Mouse (Mus musculus) C2C12 (cell line): ENCODE results near the gene Actr1b. TPM values are rescaled to one million over a fixed set of nuclear protein-coding genes. Genes with fewer than 3 reads are reported as not detected.
"Not testable (repeated sequence)": the region's sequence is repeated elsewhere in the genome, so short reads cannot be mapped to it uniquely, and the experiment has no call there.

ENCODE experiments used
- H3K27me3 ChIP-seq: one replicate; pipeline ENCODE4 v1.6.1; 2011; ENCODE audit not compliant: control insufficient read depth, insufficient read depth, insufficient read length
- H3K36me3 ChIP-seq: one replicate; pipeline ENCODE4 v1.6.1; 2011; ENCODE audit not compliant: control insufficient read depth, insufficient read depth
- H3K4me3 ChIP-seq: one replicate; pipeline ENCODE4 v1.5.1; 2011; ENCODE audit warnings: mild to moderate bottlenecking, control low read depth; ENCODE audit not compliant: poor library complexity, insufficient read depth, severe bottlenecking
- H3K79me2 ChIP-seq: one replicate; pipeline ENCODE4 v1.6.1; 2011; ENCODE audit not compliant: control insufficient read depth, insufficient read depth
- H3K79me3 ChIP-seq: one replicate; pipeline ENCODE4 v1.6.1; 2011; ENCODE audit warnings: low read depth, control low read depth
- H3ac ChIP-seq: one replicate; pipeline ENCODE3; 2011; ENCODE audit warnings: low read depth; ENCODE audit not compliant: control insufficient read depth, insufficient read length
- CEBPB ChIP-seq: IDR thresholded peaks from one replicate; pipeline ENCODE4 v1.6.1; 2011; ENCODE audit warnings: low read depth, mild to moderate bottlenecking, control low read depth, moderate library complexity
- CTCF ChIP-seq: IDR thresholded peaks from one replicate; pipeline ENCODE4 v1.5.1; 2011; ENCODE audit not compliant: control insufficient read depth, insufficient read depth, insufficient read length
- FOSL1 ChIP-seq: IDR thresholded peaks from one replicate; pipeline ENCODE4 v1.8.0; 2011; ENCODE audit warnings: mild to moderate bottlenecking, low read length; ENCODE audit not compliant: poor library complexity, insufficient read depth, severe bottlenecking
- MAX ChIP-seq: IDR thresholded peaks from one replicate; pipeline ENCODE4 v1.6.1; 2011; ENCODE audit warnings: mild to moderate bottlenecking, control low read depth
- MYOD1 ChIP-seq: IDR thresholded peaks from one replicate; pipeline ENCODE4 v1.6.1; 2011; ENCODE audit warnings: low read depth; ENCODE audit not compliant: control insufficient read depth, insufficient read length
- MYOG ChIP-seq: IDR thresholded peaks from one replicate; pipeline ENCODE4 v1.6.1; 2011; ENCODE audit not compliant: control insufficient read depth, insufficient read length; ENCODE audit errors: extremely low read depth
- USF1 ChIP-seq: IDR thresholded peaks from one replicate; pipeline ENCODE4 v1.6.1; 2011; ENCODE audit warnings: low read depth, mild to moderate bottlenecking, control low read depth, moderate library complexity
- polyA plus RNA-seq: library from polyadenylated mRNA; unstranded; fragments of >200 nt; fragmentation: generic; extraction: Trizol; gene quantifications from one replicate; pipeline ENCODE4 v1.2.1, GENCODE M21; 2012; ENCODE audit warnings: missing spikeins

Gene Actr1b
- polyA plus RNA-seq, 1 experiment = 106 TPM

DNA sequence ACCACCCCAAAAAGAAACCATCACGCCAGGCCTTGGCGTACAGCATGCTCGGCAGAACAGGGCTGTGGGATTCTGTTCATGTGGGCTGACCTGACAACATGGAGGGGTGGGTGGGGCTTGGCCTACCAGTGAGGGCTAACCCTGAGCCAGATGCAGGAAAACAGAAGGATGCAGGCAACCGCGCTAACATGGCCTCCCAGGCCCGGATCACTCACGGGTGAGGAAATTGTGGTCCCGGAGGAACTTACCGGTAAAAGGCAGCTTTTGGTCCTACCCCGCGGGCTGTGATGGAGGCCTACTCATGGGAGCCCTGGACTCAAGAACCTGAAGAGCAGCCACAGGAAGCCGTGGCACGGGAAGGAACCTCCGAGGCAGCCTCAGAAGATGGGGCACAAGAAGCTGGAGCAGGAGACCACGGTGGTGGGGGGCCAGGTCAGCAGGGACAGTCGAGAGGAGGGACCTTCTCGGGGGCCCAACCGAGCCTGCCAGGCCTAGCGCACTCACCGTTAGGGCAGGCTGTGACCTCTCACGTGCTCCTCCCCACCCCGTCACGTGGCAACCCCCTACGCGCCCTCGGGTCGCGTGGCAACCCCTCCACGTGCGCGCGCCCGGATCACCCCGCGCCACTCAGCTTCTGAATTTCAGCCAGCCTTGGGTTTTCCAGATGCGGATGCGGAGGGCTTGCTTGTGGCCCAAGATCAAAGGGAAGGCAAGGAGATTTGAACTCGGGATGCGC lies 31.4 kb downstream of the Actr1b start, which contains the start of gene Fam178b:
Gene Fam178b, minus strand, starts transcription at position 564 of the 736 bp plus-strand sequence.
- no peak within 1 kb of the TSS for H3ac ChIP-seq
- no peaks in the 10 kb centered on the region for H3K36me3 ChIP-seq
- TF ChIP-seq MAX (no peak), USF1 (no peak)
- H3K79me2 ChIP-seq = no peaks in the 10 kb centered on the region
- H3K79me3 ChIP-seq = no peaks in the 10 kb centered on the region
- no peaks in the 10 kb centered on the region for H3K27me3 ChIP-seq
- H3K4me3 ChIP-seq = no peak within 1 kb of the TSS

DNA sequence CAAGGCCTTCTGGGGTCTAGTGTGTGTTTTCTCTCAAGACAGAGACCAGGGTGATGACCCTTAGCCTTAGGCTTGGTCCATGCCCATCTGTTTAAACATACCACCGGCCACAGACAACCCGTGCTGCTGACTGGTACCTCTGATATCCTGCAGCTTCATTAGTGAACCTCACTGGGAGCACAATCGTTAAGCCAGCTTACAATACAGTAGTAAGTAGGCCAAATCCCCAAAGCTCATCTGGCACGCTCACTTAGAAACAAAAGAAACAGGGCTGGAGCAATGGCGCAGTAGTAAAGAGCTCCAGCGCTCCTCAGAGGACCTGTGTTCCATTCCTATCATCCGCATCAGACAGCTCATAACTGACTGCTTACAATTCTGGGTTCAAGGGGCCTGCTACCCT lies 33.3 kb downstream of the Actr1b start:
- H3K36me3 ChIP-seq = no peaks in the 10 kb centered on the region
- H3K79me2 ChIP-seq = no peaks in the 10 kb centered on the region
- no peak overlapping the region for H3K4me3 ChIP-seq
- TF ChIP-seq FOSL1 = no peak
- no peak for TF ChIP-seq USF1
- no peak for TF ChIP-seq MYOD1
- TF ChIP-seq CEBPB = no peak
- no peak for TF ChIP-seq MYOG
- TF ChIP-seq MAX = no peak
- no peak for TF ChIP-seq CTCF
- H3K79me3 ChIP-seq = no peaks in the 10 kb centered on the region
- H3K27me3 ChIP-seq = no peaks in the 10 kb centered on the region
- H3ac ChIP-seq = no peak overlapping the region

DNA sequence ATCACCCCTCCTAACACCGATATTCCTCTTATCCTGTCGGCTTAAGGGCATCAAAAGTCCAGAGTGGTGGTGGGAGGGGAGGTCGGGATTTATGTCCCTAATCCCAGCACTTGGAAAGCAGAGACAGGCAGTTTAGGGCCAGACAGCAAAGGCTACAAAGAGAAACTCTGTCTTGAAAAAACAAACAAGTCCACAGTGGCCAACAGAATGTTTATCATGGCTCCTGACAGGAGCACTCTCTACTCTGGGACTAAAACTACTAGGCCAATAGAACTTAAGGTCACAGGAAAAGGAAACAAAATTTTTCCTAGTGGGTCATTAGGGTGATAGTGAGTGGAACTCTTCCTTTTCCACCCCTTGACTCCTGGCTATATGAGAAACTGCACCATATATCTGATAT lies 39.3 kb downstream of the Actr1b start:
- no peaks in the 10 kb centered on the region for H3K79me2 ChIP-seq
- H3K4me3 ChIP-seq = no peak overlapping the region
- TF ChIP-seq USF1 (no peak), MYOD1 (no peak), MAX (no peak), MYOG (no peak), FOSL1 (no peak), CEBPB (no peak), CTCF (no peak)
- no peaks in the 10 kb centered on the region for H3K36me3 ChIP-seq
- H3ac ChIP-seq = no peak overlapping the region
- H3K79me3 ChIP-seq = no peaks in the 10 kb centered on the region
- H3K27me3 ChIP-seq = no peaks in the 10 kb centered on the region

DNA sequence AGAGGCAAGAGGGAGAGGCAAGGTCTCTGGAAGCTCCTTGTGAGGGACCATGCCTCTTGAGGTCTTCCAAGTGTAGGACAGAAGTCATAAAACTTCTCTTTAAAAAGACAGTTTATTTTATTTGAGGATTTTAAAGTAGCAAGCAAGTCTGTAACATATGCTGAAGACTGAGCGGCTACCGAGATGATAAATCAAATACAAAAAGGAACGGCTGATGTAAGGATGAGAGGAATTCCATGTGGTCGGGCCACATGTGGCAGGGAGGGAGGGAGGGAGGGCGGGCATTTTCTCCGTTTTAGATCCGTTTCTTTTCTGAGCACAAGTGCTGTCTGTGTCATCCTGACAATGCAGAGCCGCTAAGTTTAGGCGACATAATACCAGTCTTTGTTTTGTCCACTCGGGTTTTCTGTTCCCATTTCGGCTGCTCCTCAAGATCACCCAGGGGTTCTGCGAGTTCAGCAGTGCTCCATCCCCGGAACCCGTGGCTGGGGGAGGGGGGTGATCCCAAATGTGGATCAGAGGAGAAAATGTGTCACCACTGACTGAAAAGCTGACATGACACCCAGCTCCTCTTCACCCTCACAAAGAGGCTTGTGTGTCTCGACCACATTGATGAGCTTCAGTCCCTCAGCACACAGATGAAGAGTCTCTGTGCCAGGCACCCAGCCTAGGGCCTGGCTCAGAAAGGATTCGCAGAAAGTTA lies 41.4 kb downstream of the Actr1b start:
- Histone ChIP-seq H3K4me3 (no peak overlapping the region), H3K36me3 (no peaks in the 10 kb centered on the region), H3K79me2 (no peaks in the 10 kb centered on the region), H3K79me3 (no peaks in the 10 kb centered on the region), H3K27me3 (no peaks in the 10 kb centered on the region), H3ac (no peak overlapping the region)
- TF ChIP-seq MYOD1 (no peak), CTCF (no peak), MAX (no peak), USF1 (no peak), MYOG (no peak), CEBPB (no peak), FOSL1 (no peak)

DNA sequence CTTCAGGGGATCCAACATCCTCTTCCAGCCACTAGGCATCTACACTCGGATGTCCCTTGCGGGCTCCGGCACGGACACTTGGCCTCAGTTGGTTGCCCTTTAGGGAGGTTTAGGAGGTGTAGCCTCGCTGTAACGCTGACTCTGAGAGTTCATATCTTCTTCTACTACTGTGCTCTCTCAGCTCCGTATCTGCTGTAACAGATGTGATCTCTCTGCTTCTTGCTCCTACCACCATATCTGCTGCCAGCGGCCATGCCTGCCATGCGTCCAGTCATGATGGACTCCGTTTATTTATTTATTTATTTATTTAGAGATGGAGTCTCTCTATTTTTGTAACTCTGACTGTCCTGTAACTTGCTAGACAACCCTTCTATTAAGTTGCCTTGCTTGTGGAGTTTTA lies 43.0 kb downstream of the Actr1b start:
- TF ChIP-seq CTCF = no peak
- TF ChIP-seq MAX = no peak
- no peak for TF ChIP-seq USF1
- no peak for TF ChIP-seq MYOD1
- no peak for TF ChIP-seq FOSL1
- Histone ChIP-seq H3K79me2 (no peaks in the 10 kb centered on the region), H3K27me3 (no peaks in the 10 kb centered on the region), H3K79me3 (no peaks in the 10 kb centered on the region), H3ac (no peak overlapping the region), H3K4me3 (no peak overlapping the region), H3K36me3 (no peaks in the 10 kb centered on the region)

DNA sequence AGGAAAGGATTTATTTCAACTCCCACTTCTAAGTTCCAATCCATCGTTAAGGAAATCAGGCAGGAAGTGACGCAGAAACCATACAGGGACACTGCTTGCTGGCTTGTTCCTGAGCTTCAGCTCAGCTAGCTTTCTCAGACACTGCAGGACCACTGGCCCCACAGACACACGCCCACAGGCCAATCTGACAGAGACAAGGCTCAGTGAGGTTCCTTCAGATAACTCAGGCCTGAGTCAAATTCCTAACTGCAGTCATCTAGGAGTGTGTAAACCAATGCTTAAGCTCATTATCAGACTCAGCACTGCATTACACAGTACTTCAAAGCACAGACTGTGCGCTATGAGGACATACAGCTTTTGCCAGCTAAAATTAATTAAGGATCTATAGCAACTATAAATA lies 44.0 kb downstream of the Actr1b start:
- H3K79me2 ChIP-seq = no peaks in the 10 kb centered on the region
- H3K36me3 ChIP-seq = no peaks in the 10 kb centered on the region
- no peaks in the 10 kb centered on the region for H3K79me3 ChIP-seq
- TF ChIP-seq CEBPB (no peak), FOSL1 (no peak), MYOD1 (no peak), MYOG (no peak), MAX (no peak), CTCF (no peak), USF1 (no peak)
- no peaks in the 10 kb centered on the region for H3K27me3 ChIP-seq
- no peak overlapping the region for H3K4me3 ChIP-seq
- no peak overlapping the region for H3ac ChIP-seq

DNA sequence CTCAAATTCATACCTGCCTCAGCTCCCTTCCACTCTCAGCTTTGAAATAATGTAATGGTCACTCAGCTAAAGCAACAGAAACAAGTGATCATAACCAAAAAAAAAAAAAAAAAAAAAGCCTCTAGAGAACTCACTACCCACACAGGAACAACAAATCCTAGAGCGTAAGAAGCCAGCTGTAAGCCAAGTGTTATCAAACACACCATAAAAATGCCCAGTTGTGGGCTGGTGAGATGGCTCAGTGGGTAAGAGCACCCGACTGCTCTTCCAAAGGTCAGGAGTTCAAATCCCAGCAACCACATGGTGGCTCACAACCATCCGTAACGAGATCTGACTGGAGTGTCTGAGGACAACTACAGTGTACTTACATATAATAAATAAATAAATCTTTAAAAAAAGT lies 46.2 kb downstream of the Actr1b start:
- H3K27me3 ChIP-seq, H3K79me3 ChIP-seq, H3K4me3 ChIP-seq, H3K79me2 ChIP-seq, H3K36me3 ChIP-seq, H3ac ChIP-seq: not testable (repeated sequence)
